ENCODE assay signal across 14 mouse cellular contexts in genomic region chr12:107423923-107424322, GRCm38 (mm10).
"Had no signal": no experiment of that assay in that cellular context is flagged by ENCODE, and none has a peak within 500 bp of the region (broad histone marks: within the 10 kb centered on the region; RNA-seq: fewer than 3 reads in every experiment).

No protein-coding gene starts in this region.

- H3K9ac ChIP-seq: kidney, embryonic 15.5 days; liver, embryonic 13.5 days; midbrain, embryonic 13.5 days had no signal

- ATAC-seq: midbrain, embryonic 13.5 days; midbrain, embryonic 16.5 days had no signal

- H3K27ac ChIP-seq: kidney, embryonic 15.5 days; left cerebral cortex, adult 2 months; liver, embryonic 13.5 days; macrophage; midbrain, embryonic 13.5 days had no signal

- H3K27me3 ChIP-seq: kidney, embryonic 15.5 days; liver, embryonic 13.5 days; midbrain, embryonic 13.5 days had no signal

- H3K9me3 ChIP-seq: kidney, embryonic 15.5 days; midbrain, embryonic 13.5 days had no signal

- DNase-seq: kidney, adult 8-10 months; kidney, postnatal 10 days; kidney, postnatal 36 days; layer of hippocampus, postnatal 36 days; liver, embryonic 13.5 days; lung, adult 2 months; lung, postnatal 14 days; thymus, adult 18-20 months; thymus, postnatal 36 days had no signal

- H3K36me3 ChIP-seq: kidney, embryonic 15.5 days; liver, embryonic 13.5 days; midbrain, embryonic 13.5 days had no signal

- H3K4me2 ChIP-seq: kidney, embryonic 15.5 days; liver, embryonic 13.5 days; midbrain, embryonic 13.5 days had no signal

- H3K4me1 ChIP-seq: kidney, embryonic 15.5 days; liver, embryonic 13.5 days; midbrain, embryonic 13.5 days had no signal

- H3K4me3 ChIP-seq: kidney, embryonic 15.5 days; left cerebral cortex, adult 2 months; liver, embryonic 13.5 days; midbrain, embryonic 13.5 days had no signal
